Mouse (Mus musculus) limb, embryonic 10.5 days (tissue): ENCODE data around the gene Zbtb38. TPM values are rescaled to one million over a fixed set of nuclear protein-coding genes. Genes with fewer than 3 reads are reported as not detected.

ENCODE experiments used
- DNase-seq: peaks from one replicate; pipeline ENCODE4 v3.0.0-alpha.2; 2017; ENCODE audit warnings: low spot score
- H3K27ac ChIP-seq: fragments of 300-500 bp; sonication (generic); 2 replicates; pipeline ENCODE4 v1.5.1; 2016; ENCODE audit warnings: mild to moderate bottlenecking
- H3K27me3 ChIP-seq: fragments of 300-500 bp; sonication (generic); 2 replicates; pipeline ENCODE4 v1.6.1; 2016; ENCODE audit warnings: low read depth, mild to moderate bottlenecking; ENCODE audit not compliant: poor library complexity, severe bottlenecking
- H3K36me3 ChIP-seq: fragments of 300-500 bp; sonication (generic); 2 replicates; pipeline ENCODE4 v1.6.1; 2016; ENCODE audit warnings: mild to moderate bottlenecking, moderate library complexity
- H3K4me1 ChIP-seq: fragments of 300-500 bp; sonication (generic); 2 replicates; pipeline ENCODE4 v1.6.1; 2016
- H3K4me3 ChIP-seq: fragments of 300-500 bp; sonication (generic); 2 replicates; pipeline ENCODE4 v1.5.1; 2016; ENCODE audit warnings: mild to moderate bottlenecking, moderate library complexity
- H3K9me3 ChIP-seq: fragments of 300-500 bp; sonication (generic); replicated peaks from 2 replicates; pipeline ENCODE4 v1.6.1; 2016; ENCODE audit warnings: mild to moderate bottlenecking
- WGBS: fragments of 180-500 bp; shearing (Covaris S2); methylation state at CpG from one replicate; pipeline ENCODE4 v1.1.7; 2016; 5-methylcytosine and 5-hydroxymethylcytosine counted together
- polyA plus RNA-seq: library from polyadenylated mRNA; unstranded; fragments of >200 nt; fragmentation: Nextera tagmentation; extraction: Ambion mirVana; gene quantifications from 2 replicates; pipeline ENCODE4 v1.2.1, GENCODE M21; 2016

The Zbtb38 gene
- polyA plus RNA-seq, 1 experiment from 2014 or later: 8.1 TPM

GRCm38 (mm10) chr9:96712758-96713471 lies 39.7 kb downstream of the Zbtb38 start:
- DNase-seq: no peak
- no peak overlapping the region for H3K4me3 ChIP-seq
- peaks cover 36% of the 10 kb centered on the region for H3K4me1 ChIP-seq
- no peaks in the 10 kb centered on the region for H3K9me3 ChIP-seq
- 91% methylated on average over 14 of the region's 14 CpGs for WGBS
- 0 out of 2 replicates have a peak, but pooled peaks cover 2% of the 10 kb centered on the region for H3K36me3 ChIP-seq
- no peak overlapping the region for H3K27ac ChIP-seq
- H3K27me3 ChIP-seq: no peaks in the 10 kb centered on the region

- Histone ChIP-seq H3K4me1 (peaks cover 35% of the 10 kb centered on the region), H3K4me3 (no peak overlapping the region), H3K27ac (no peak overlapping the region), H3K27me3 (no peaks in the 10 kb centered on the region), H3K9me3 (no peaks in the 10 kb centered on the region), H3K36me3 (no peaks in the 10 kb centered on the region)
- WGBS: 95% methylated on average over 12 of the region's 12 CpGs
- no peak for DNase-seq
These were observed 40.6 kb downstream of the Zbtb38 start for GRCm38 (mm10) chr9:96712045-96712444.

DNA sequence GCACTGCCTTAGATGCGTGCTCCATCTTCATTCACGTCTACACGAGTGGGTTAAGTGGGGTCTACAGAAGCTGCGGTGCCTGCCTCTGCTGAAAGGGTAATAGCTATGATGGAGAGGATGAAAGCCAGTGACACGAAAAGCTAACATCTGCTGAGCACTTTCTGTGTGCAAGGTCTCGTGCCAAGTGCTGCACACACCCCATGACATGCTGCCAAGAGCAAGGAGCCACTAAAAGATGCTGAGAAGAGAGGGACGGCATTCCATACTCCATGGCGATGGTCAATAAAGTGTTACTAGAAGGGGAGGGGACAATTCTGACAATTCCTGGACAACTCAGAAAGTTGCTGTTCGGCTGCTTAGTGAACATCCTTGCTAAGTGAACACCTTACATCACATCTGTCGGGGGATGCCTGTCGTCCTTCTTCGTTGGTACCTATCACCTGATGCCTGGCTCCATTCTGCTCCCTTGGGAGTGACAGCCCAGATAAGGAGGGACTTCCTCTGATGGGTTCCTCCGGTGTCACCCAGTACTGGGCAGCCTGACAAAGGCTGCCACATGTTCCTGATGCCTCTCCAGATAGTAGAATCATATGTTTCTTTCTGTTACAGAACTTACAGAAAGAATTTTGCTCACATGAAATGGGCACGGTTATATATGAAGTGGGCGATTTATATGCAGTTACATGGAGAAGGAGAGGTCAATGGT lies 42.2 kb downstream of the Zbtb38 start:
- no peak overlapping the region for H3K27ac ChIP-seq
- no peak overlapping the region for H3K4me3 ChIP-seq
- no peak for DNase-seq
- no peaks in the 10 kb centered on the region for H3K27me3 ChIP-seq
- H3K9me3 ChIP-seq: no peaks in the 10 kb centered on the region
- WGBS: 91% methylated on average over 15 of the region's 15 CpGs
- no peaks in the 10 kb centered on the region for H3K36me3 ChIP-seq
- H3K4me1 ChIP-seq: peaks cover 32% of the 10 kb centered on the region

DNA sequence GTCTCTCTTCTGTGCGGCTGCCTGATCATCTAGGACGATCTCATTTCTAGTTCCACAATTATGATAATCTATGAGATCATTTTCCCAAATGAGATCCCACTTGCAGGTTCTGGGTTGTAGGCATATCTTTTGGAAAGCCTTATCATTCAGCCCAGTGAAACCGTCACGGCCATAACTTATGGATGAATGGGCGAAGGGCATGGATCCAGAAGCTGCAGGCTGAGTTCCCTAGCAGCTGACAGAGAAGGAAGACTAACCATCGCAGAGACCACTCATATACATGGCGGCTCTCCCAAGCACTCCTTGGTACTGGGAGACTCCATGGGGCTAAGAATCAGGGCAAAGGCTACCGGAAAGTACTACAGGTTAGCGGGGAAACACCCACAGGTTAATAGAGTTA lies 43.7 kb downstream of the Zbtb38 start:
- no peak for DNase-seq
- peaks cover 26% of the 10 kb centered on the region for H3K4me1 ChIP-seq
- no peaks in the 10 kb centered on the region for H3K27me3 ChIP-seq
- no peak overlapping the region for H3K4me3 ChIP-seq
- WGBS: 98% methylated on average over 9 of the region's 9 CpGs
- no peak overlapping the region for H3K27ac ChIP-seq
- no peaks in the 10 kb centered on the region for H3K36me3 ChIP-seq
- no peaks in the 10 kb centered on the region for H3K9me3 ChIP-seq

DNA sequence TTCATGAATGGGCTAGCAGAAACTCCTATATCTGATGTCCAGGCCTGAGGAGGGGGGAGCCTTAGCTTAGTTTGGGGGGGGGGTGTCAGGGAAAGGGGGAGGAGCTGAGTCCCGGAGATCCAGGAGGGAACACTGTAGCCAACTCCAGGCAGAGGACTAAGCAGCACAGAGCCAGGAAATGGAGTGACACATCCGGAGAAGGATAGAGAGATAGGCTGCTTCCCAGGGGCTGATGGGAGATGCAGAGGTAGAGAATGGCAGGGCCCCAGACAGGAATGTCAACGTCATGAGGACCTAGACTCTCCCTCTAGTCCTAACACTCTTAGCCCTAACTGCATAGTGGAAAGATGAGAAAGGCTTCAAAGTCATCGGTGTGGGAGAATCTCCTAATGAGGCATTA lies 44.7 kb downstream of the Zbtb38 start:
- Histone ChIP-seq H3K4me3 (no peak overlapping the region), H3K9me3 (no peaks in the 10 kb centered on the region), H3K4me1 (peaks cover 25% of the 10 kb centered on the region), H3K36me3 (no peaks in the 10 kb centered on the region), H3K27ac (no peak overlapping the region), H3K27me3 (no peaks in the 10 kb centered on the region)
- no peak for DNase-seq
- 86% methylated on average over 4 of the region's 4 CpGs for WGBS

GRCm38 (mm10) chr9:96705576-96706285 lies 46.9 kb downstream of the Zbtb38 start:
- WGBS: 45% methylated on average over 11 of the region's 11 CpGs
- Histone ChIP-seq H3K4me1 (peaks cover 25% of the 10 kb centered on the region), H3K4me3 (no peak overlapping the region)

GRCm38 (mm10) chr9:96704935-96705334 lies 47.7 kb downstream of the Zbtb38 start:
- H3K36me3 ChIP-seq: peaks cover 2% of the 10 kb centered on the region; the same call in 1 of the 2 replicates
- H3K4me3 ChIP-seq: no peak overlapping the region
- DNase-seq: no peak
- peaks cover 23% of the 10 kb centered on the region for H3K4me1 ChIP-seq
- no peaks in the 10 kb centered on the region for H3K9me3 ChIP-seq
- 94% methylated on average over 9 of the region's 9 CpGs for WGBS
- peak overlapping the region; percentile 66; the same call in 1 of the 2 replicates for H3K27ac ChIP-seq
- H3K27me3 ChIP-seq: no peaks in the 10 kb centered on the region

More at GRCm38 (mm10) chr9:96705576-96706285, 46.9 kb downstream of the Zbtb38 start:
- Histone ChIP-seq H3K27me3 (no peaks in the 10 kb centered on the region), H3K9me3 (no peaks in the 10 kb centered on the region), H3K27ac (peak overlapping the region; percentile 66), H3K36me3 (no peaks in the 10 kb centered on the region)
- peak; percentile 72 for DNase-seq

DNA sequence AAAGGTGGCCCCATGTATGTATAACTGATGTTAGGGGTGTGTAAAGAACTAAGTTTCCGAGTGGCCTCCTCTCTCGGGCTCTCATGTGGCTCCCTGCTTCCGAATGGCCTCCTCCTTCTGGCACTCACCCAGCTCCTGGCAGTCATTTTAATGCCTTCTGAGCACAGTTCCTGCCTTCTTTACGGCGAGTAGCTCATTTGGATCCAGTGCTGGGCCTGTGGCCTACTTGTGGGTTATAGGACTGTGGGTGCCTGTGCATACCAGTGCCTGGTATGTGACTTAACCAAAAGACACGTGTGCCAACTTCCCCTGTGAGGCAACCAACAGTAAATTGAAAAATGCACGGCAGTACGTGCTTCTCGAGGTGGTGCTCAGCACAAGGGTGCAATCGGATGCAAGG lies 50.7 kb downstream of the Zbtb38 start:
- peaks cover 14% of the 10 kb centered on the region for H3K36me3 ChIP-seq
- no peak overlapping the region for H3K27ac ChIP-seq
- H3K27me3 ChIP-seq: no peaks in the 10 kb centered on the region
- no peak overlapping the region for H3K4me3 ChIP-seq
- 0 out of 2 replicates have a peak, but pooled peaks cover 3% of the 10 kb centered on the region for H3K9me3 ChIP-seq
- WGBS: 94% methylated on average over 10 of the region's 10 CpGs
- H3K4me1 ChIP-seq: peaks cover 16% of the 10 kb centered on the region
- no peak for DNase-seq

GRCm38 (mm10) chr9:96699276-96700035 lies 53.2 kb downstream of the Zbtb38 start:
- Histone ChIP-seq H3K4me1 (peaks cover 11% of the 10 kb centered on the region), H3K36me3 (peaks cover 14% of the 10 kb centered on the region), H3K4me3 (no peak overlapping the region), H3K27me3 (no peaks in the 10 kb centered on the region), H3K9me3 (0 out of 2 replicates have a peak, but pooled peaks cover 3% of the 10 kb centered on the region), H3K27ac (no peak overlapping the region)
- 96% methylated on average over 6 of the region's 6 CpGs for WGBS
- no peak for DNase-seq

GRCm38 (mm10) chr9:96696788-96697492 lies 55.7 kb downstream of the Zbtb38 start:
- no peak for DNase-seq
- H3K4me3 ChIP-seq: no peak overlapping the region
- H3K27me3 ChIP-seq: no peaks in the 10 kb centered on the region
- H3K4me1 ChIP-seq: peaks cover 11% of the 10 kb centered on the region
- H3K27ac ChIP-seq: no peak overlapping the region
- H3K9me3 ChIP-seq: 0 out of 2 replicates have a peak, but pooled peaks cover 3% of the 10 kb centered on the region
- peaks cover 14% of the 10 kb centered on the region for H3K36me3 ChIP-seq
- 87% methylated on average over 14 of the region's 14 CpGs for WGBS

DNA sequence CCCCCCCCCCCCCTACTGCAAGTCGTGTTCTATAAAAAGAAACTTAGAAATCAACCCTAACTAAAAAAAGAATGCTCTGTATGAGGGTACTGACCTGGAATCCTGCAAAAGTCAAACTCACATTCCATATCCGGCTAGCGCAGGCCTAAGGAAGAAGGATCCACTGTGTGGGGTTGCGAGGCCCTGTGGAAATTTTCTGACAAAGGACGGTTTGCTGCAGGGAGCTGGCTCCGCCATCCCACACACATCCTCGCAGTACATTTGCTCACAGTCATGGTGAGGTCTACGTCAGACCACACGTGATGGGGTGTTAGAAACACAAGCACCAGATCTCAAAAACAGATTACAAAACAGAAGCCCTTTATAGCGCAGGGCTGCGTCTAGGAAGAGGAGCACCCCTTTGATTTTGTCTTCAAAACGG lies 56.5 kb downstream of the Zbtb38 start:
- WGBS: 85% methylated on average over 12 of the region's 12 CpGs
- peak overlapping the region; percentile 61; the same call in 1 of the 2 replicates for H3K27ac ChIP-seq

DNA sequence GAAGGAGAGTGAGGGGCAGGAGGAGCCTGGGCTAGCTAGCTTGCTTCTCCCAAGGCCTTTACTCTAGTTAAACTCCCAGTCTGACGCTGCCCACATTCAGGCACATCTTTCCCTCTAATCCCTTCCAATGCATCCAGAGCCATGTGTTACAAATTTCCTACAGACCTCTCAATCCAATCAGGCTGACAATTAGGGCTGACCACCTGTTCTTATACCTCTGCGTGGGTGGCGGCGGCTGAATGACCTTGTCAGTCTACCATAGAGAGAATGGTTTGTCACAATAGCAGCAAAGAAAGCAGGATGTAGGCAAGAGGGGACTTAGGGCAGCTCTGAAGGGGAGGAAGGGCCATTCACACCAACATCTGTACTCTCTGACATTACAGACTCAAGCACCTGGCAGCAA lies 62.2 kb downstream of the Zbtb38 start:
- peak; percentile 51 for DNase-seq
- WGBS: 52% methylated on average over 4 of the region's 4 CpGs
- Histone ChIP-seq H3K4me1 (peaks cover 36% of the 10 kb centered on the region), H3K27me3 (no peaks in the 10 kb centered on the region), H3K27ac (peak overlapping the region; percentile 30; the same call in 1 of the 2 replicates), H3K36me3 (peaks cover 30% of the 10 kb centered on the region), H3K9me3 (no peaks in the 10 kb centered on the region), H3K4me3 (no peak overlapping the region)

More for the DNA sequence above, 56.5 kb downstream of the Zbtb38 start:
- no peak overlapping the region for H3K4me3 ChIP-seq
- H3K27me3 ChIP-seq: no peaks in the 10 kb centered on the region
- DNase-seq: no peak
- H3K36me3 ChIP-seq: peaks cover 14% of the 10 kb centered on the region
- peaks cover 11% of the 10 kb centered on the region for H3K4me1 ChIP-seq
- H3K9me3 ChIP-seq: 0 out of 2 replicates have a peak, but pooled peaks cover 3% of the 10 kb centered on the region
